27 mouse cellular contexts compared by ENCODE assay signal in the genomic region with DNA sequence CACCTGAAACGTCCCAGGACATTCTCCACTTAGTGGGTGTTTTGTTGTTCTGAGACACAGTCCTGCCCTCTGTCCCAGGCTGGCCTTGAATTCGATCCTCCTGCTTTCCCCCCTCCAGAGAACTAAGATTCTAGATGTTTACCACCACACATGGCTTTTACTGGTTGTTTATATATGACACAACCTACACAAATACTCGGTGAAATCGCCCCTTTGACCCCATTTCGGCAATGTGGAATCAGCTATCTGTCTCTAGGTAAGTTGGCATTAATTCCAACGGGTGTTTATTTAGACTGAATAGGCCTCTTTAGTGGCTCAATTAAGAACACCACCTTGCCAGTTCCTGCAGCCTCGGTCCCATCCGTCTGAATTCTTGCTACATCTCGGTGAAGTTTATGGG. TPM values are rescaled to one million over a fixed set of nuclear protein-coding genes. Genes with fewer than 3 reads are reported as not detected.
A peak's percentile ranks its signal among the peaks of the same experiment; 100 is the strongest.
DNase-seq lines count a peak whose midpoint lies in the region; ATAC-seq and TF ChIP-seq lines count a peak whose summit lies in the region.
"Had no signal": no experiment of that assay in that cellular context is flagged by ENCODE, and none has a peak within 500 bp of the region (broad histone marks: within the 10 kb centered on the region; RNA-seq: fewer than 3 reads in every experiment).

No protein-coding gene starts in this region.

- no peak for ATAC-seq in liver, embryonic 13.5 days (ENCODE audit: low read depth)
- ATAC-seq in liver, embryonic 11.5 days (replicated peaks; ENCODE audit: low FRiP score), result no peak
- ATAC-seq: forebrain, embryonic 14.5 days; forebrain, postnatal 0 days; hindbrain, postnatal 0 days had no signal

- no peak overlapping the region for H3K4me2 ChIP-seq in liver, embryonic 13.5 days
- H3K4me2 ChIP-seq in liver, embryonic 11.5 days, result no peak overlapping the region; the same call in 1 of the 2 replicates
- H3K4me2 ChIP-seq: embryonic facial prominence, embryonic 12.5 days; embryonic facial prominence, embryonic 15.5 days; heart, embryonic 15.5 days; hindbrain, embryonic 14.5 days had no signal

- no peaks in the 10 kb centered on the region for H3K36me3 ChIP-seq in liver, embryonic 13.5 days
- no peaks in the 10 kb centered on the region for H3K36me3 ChIP-seq in liver, embryonic 11.5 days (ENCODE audit: control insufficient read depth, insufficient read depth, low read length)
- H3K36me3 ChIP-seq in spleen, adult 2 months (ENCODE audit: control insufficient read depth, insufficient read depth, low read length), result no peaks in the 10 kb centered on the region
- no peaks in the 10 kb centered on the region for H3K36me3 ChIP-seq in hindbrain, embryonic 10.5 days
- H3K36me3 ChIP-seq: embryonic facial prominence, embryonic 12.5 days; embryonic facial prominence, embryonic 15.5 days; G1E; heart, embryonic 12.5 days; heart, embryonic 15.5 days had no signal

- 0 out of 2 replicates have a peak, but pooled peaks cover 3% of the 10 kb centered on the region for H3K9me3 ChIP-seq in liver, embryonic 13.5 days (replicated peaks)
- peaks cover 3% of the 10 kb centered on the region; the same call in 1 of the 2 replicates for H3K9me3 ChIP-seq in liver, embryonic 11.5 days (ENCODE audit: control insufficient read depth, low read length)
- no peaks in the 10 kb centered on the region for H3K9me3 ChIP-seq in hindbrain, embryonic 10.5 days
- H3K9me3 ChIP-seq: embryonic facial prominence, embryonic 12.5 days; embryonic facial prominence, embryonic 15.5 days; heart, embryonic 12.5 days; heart, embryonic 15.5 days had no signal

- peak; percentile 71 for DNase-seq in heart, adult 11 months
- DNase-seq in heart, adult 9 months (ENCODE audit: low spot score in 2 of 2), result no peak
- no peak for DNase-seq in liver, embryonic 13.5 days
- DNase-seq in liver, embryonic 11.5 days (ENCODE audit: low spot score), result no peak
- no peak for DNase-seq in spleen, adult 2 months (ENCODE audit: low read depth in 1 of 2, low spot score in 2 of 2)
- no peak for DNase-seq in spleen, postnatal 36 days (ENCODE audit: low spot score in 2 of 2)
- DNase-seq in hindbrain, embryonic 10.5 days (ENCODE audit: low spot score), result no peak
- no peak for DNase-seq in layer of hippocampus, postnatal 10 days (ENCODE audit: low spot score in 2 of 2)
- DNase-seq: adrenal gland, adult 2 months; adrenal gland, postnatal 14 days; cerebellum, adult 11 months; cerebellum, adult 2 months; cerebellum, adult 9-11 months; cerebellum, postnatal 25 days; forebrain, postnatal 0 days; gastrocnemius, adult 2 months; gastrocnemius, postnatal 14 days; heart, postnatal 10 days; heart, postnatal 36 days had no signal

- TF ChIP-seq CTCF in spleen, adult 2 months (IDR thresholded peaks at IDR 0.05; ENCODE audit: extremely low read depth, insufficient read depth, insufficient read length, insufficient replicate concordance), result no peak

- H3K9ac ChIP-seq in liver, embryonic 13.5 days, result no peak overlapping the region
- H3K9ac ChIP-seq in liver, embryonic 11.5 days (ENCODE audit: low read depth, low read length), result no peak overlapping the region
- H3K9ac ChIP-seq: embryonic facial prominence, embryonic 12.5 days; embryonic facial prominence, embryonic 15.5 days; forebrain, postnatal 0 days; heart, embryonic 12.5 days; heart, embryonic 15.5 days; hindbrain, embryonic 14.5 days had no signal

- H3K4me3 ChIP-seq in liver, embryonic 13.5 days (replicated peaks), result no peak overlapping the region
- no peak overlapping the region for H3K4me3 ChIP-seq in liver, embryonic 11.5 days (ENCODE audit: low read depth, low read length)
- no peak overlapping the region for H3K4me3 ChIP-seq in spleen, adult 2 months (ENCODE audit: extremely low read depth, insufficient read depth, insufficient read length)
- no peak overlapping the region for H3K4me3 ChIP-seq in hindbrain, embryonic 10.5 days
- H3K4me3 ChIP-seq: embryonic facial prominence, embryonic 12.5 days; embryonic facial prominence, embryonic 15.5 days; gastrocnemius, adult 2 months; heart, embryonic 12.5 days; heart, embryonic 15.5 days had no signal

- H3K4me1 ChIP-seq in liver, embryonic 13.5 days (replicated peaks), result peaks cover 38% of the 10 kb centered on the region
- peaks cover 27% of the 10 kb centered on the region for H3K4me1 ChIP-seq in liver, embryonic 11.5 days (replicated peaks; ENCODE audit: control insufficient read depth, insufficient read depth, low read length)
- peaks cover 14% of the 10 kb centered on the region for H3K4me1 ChIP-seq in spleen, adult 2 months (ENCODE audit: control insufficient read depth, insufficient read depth, insufficient read length)
- 0 out of 2 replicates have a peak, but pooled peaks cover 6% of the 10 kb centered on the region for H3K4me1 ChIP-seq in hindbrain, embryonic 10.5 days (replicated peaks)
- H3K4me1 ChIP-seq: embryonic facial prominence, embryonic 15.5 days had no signal

- TF ChIP-seq POLR2A in spleen, adult 2 months (IDR thresholded peaks at IDR 0.05; ENCODE audit: low read depth, low read length), result no peak

- H3K27me3 ChIP-seq in liver, embryonic 13.5 days, result peaks cover 13% of the 10 kb centered on the region; the same call in 1 of the 2 replicates
- no peaks in the 10 kb centered on the region for H3K27me3 ChIP-seq in liver, embryonic 11.5 days (replicated peaks; ENCODE audit: control insufficient read depth, insufficient read depth, low read length)
- no peaks in the 10 kb centered on the region for H3K27me3 ChIP-seq in spleen, adult 2 months (ENCODE audit: control insufficient read depth, insufficient read depth, low read length)
- no peaks in the 10 kb centered on the region for H3K27me3 ChIP-seq in hindbrain, embryonic 10.5 days (ENCODE audit: insufficient read depth, poor library complexity, severe bottlenecking)
- H3K27me3 ChIP-seq: embryonic facial prominence, embryonic 12.5 days; embryonic facial prominence, embryonic 15.5 days; heart, embryonic 15.5 days had no signal

- WGBS in liver, embryonic 13.5 days (ENCODE audit: insufficient replicate concordance), result 26% methylated on average over 9 of the region's 9 CpGs
- WGBS in liver, embryonic 11.5 days, result 41% methylated on average over 9 of the region's 9 CpGs
- WGBS in spleen, adult 2 months, result 63% methylated on average over 9 of the region's 9 CpGs
- WGBS in hindbrain, embryonic 10.5 days, result 70% methylated on average over 9 of the region's 9 CpGs

- H3K27ac ChIP-seq in liver, embryonic 13.5 days, result peak overlapping the region; percentile 15; the same call in 1 of the 2 replicates
- H3K27ac ChIP-seq in liver, embryonic 11.5 days (ENCODE audit: low read depth, low read length), result no peak overlapping the region
- H3K27ac ChIP-seq in spleen, adult 2 months (ENCODE audit: insufficient read depth, low read length), result peak overlapping the region; percentile 95
- H3K27ac ChIP-seq in hindbrain, embryonic 10.5 days, result no peak overlapping the region
- H3K27ac ChIP-seq: embryonic facial prominence, embryonic 12.5 days; embryonic facial prominence, embryonic 15.5 days; gastrocnemius, adult 2 months; heart, embryonic 15.5 days; hindbrain, embryonic 14.5 days; hindbrain, postnatal 0 days had no signal

RNA-seq across cellular contexts. Expression of a gene that starts 56.8 kb away (rescaled TPM):
- polyA plus RNA-seq in liver, embryonic 13.5 days (2015; fragmentation: Nextera tagmentation; extraction: Ambion mirVana), result 34.3 and 41.6 TPM in 2 replicates
- 53.3 and 62.0 TPM in 2 replicates for polyA plus RNA-seq in liver, embryonic 11.5 days (2014; fragmentation: Nextera tagmentation; extraction: Ambion mirVana)
- polyA plus RNA-seq in spleen, adult 2 months (2012; rRNA removed), result 8.1 and 8.6 TPM in 2 replicates
- 6.7 and 9.2 TPM in 2 replicates for polyA plus RNA-seq in hindbrain, embryonic 10.5 days (2016; fragmentation: Nextera tagmentation; extraction: Ambion mirVana)
- total RNA-seq in layer of hippocampus, postnatal 10 days (2021), result 10 to 100 TPM; 54.9 to 59.6 TPM

RNA-seq across cellular contexts. Expression of a gene that starts 58.8 kb away (rescaled TPM):
- 27.8 and 34.4 TPM in 2 replicates for polyA plus RNA-seq in liver, embryonic 13.5 days (2015; fragmentation: Nextera tagmentation; extraction: Ambion mirVana)
- 46.6 and 47.6 TPM in 2 replicates for polyA plus RNA-seq in liver, embryonic 11.5 days (2014; fragmentation: Nextera tagmentation; extraction: Ambion mirVana)
- 52.9 and 105 TPM in 2 replicates for polyA plus RNA-seq in spleen, adult 2 months (2012; rRNA removed)
- polyA plus RNA-seq in hindbrain, embryonic 10.5 days (2016; fragmentation: Nextera tagmentation; extraction: Ambion mirVana), result 6.6 and 7.7 TPM in 2 replicates
- total RNA-seq in layer of hippocampus, postnatal 10 days (2021), result 1 to 10 TPM; 2.3 to 3.5 TPM

Comparison
In these comparisons a context has a peak if more than half of its experiments do, and no peak if none do; other contexts are left out.
1. H3K27ac ChIP-seq: peak in liver, embryonic 13.5 days (single experiment) and spleen, adult 2 months (single experiment); none in liver, embryonic 11.5 days (single experiment) and hindbrain, embryonic 10.5 days (single experiment).